Mouse (Mus musculus) intestine, embryonic 14.5 days (tissue): ENCODE data around the gene Ccm2l. TPM values are rescaled to one million over a fixed set of nuclear protein-coding genes. Genes with fewer than 3 reads are reported as not detected.

Experiments
- ATAC-seq: fragments of 200-750 bp; cut with Nextera tagmentation; replicated peaks from 2 replicates; pipeline ENCODE4 v1.8.0; 2017; ENCODE audit warnings: low read depth, moderate number of reproducible peaks, moderate TSS enrichment, moderate library complexity; ENCODE audit not compliant: low FRiP score, low TSS enrichment
- DNase-seq: peaks from one replicate; pipeline ENCODE4 v3.0.0-alpha.2; 2018; ENCODE audit warnings: low spot score
- H3K27ac ChIP-seq: fragments of 300-500 bp; sonication (generic); 2 replicates; pipeline ENCODE4 v1.5.1; 2014; ENCODE audit warnings: low read depth, mild to moderate bottlenecking, control low read depth
- H3K27me3 ChIP-seq: fragments of 300-500 bp; sonication (generic); replicated peaks from 2 replicates; pipeline ENCODE4 v1.6.1; 2014; ENCODE audit warnings: low read length, control low read depth; ENCODE audit not compliant: control insufficient read depth, insufficient read depth
- H3K36me3 ChIP-seq: fragments of 300-500 bp; sonication (generic); 2 replicates; pipeline ENCODE4 v1.6.1; 2014; ENCODE audit warnings: low read length, control low read depth; ENCODE audit not compliant: control insufficient read depth, insufficient read depth
- H3K4me1 ChIP-seq: fragments of 300-500 bp; sonication (generic); replicated peaks from 2 replicates; pipeline ENCODE4 v1.6.1; 2014; ENCODE audit warnings: low read length, control low read depth, mixed read lengths; ENCODE audit not compliant: control insufficient read depth, insufficient read depth
- H3K4me2 ChIP-seq: fragments of 300-500 bp; sonication (generic); 2 replicates; pipeline ENCODE4 v1.6.1; 2014; ENCODE audit warnings: low read length
- H3K4me3 ChIP-seq: fragments of 300-500 bp; sonication (generic); 2 replicates; pipeline ENCODE4 v1.5.1; 2014; ENCODE audit warnings: low read depth, low read length, control low read depth, mixed read lengths
- H3K9ac ChIP-seq: fragments of 300-500 bp; sonication (generic); 2 replicates; pipeline ENCODE4 v1.6.1; 2014; ENCODE audit warnings: mild to moderate bottlenecking, low read length
- H3K9me3 ChIP-seq: fragments of 300-500 bp; sonication (generic); 2 replicates; pipeline ENCODE4 v1.6.1; 2016; ENCODE audit warnings: low read length, control low read depth; ENCODE audit not compliant: control insufficient read depth
- WGBS: fragments of 180-500 bp; shearing (Covaris S2); extraction: QIAGEN DNeasy Blood & Tissue Kit; methylation state at CpG from one replicate; pipeline ENCODE4 v1.1.7; 2014; 5-methylcytosine and 5-hydroxymethylcytosine counted together
- polyA plus RNA-seq: library from polyadenylated mRNA; unstranded; fragments of >200 nt; fragmentation: Nextera tagmentation; extraction: Ambion mirVana; gene quantifications from 2 replicates; pipeline ENCODE4 v1.2.1, GENCODE M21; 2014

Gene Ccm2l
- polyA plus RNA-seq, 1 experiment from 2014 or later = 2.4 TPM

DNA sequence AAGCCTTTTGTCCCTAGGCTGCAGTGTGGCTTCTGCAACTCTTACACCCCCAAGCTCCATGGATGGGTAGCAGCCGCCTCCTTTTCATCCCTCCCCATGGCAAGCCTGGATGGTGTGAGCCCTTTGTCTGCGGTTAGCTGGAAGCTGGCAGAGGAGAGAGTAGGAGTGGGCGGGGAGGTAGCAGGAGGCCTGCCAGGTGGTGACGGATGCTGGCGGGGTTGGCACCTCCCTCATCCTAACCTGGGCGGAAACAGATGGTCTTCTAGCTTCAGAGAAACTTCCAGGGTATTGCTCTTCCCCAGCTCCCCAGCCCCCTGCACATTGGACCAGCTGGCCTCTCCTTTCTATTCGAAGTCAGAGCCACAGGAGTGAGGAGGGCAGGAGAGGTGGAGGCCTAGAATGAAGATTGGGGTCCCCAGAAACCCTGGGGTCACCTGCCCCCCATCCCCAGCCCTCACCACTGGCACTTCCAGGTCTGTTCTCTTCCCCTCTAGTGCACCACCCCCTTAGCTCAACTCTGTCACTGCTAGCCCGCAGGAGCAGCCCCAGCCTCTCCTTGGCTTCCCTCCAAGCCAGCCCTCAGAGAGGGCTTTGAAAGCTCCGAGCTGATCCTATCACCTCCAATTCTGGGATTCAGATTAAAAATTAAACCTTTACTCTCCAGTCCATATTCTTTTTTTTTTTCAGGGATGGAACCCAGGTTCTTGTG lies 16.3 kb upstream of the Ccm2l start:
- H3K9me3 ChIP-seq = no peaks in the 10 kb centered on the region
- no peak overlapping the region for H3K9ac ChIP-seq
- WGBS = 33% methylated on average over 9 of the region's 9 CpGs
- H3K27ac ChIP-seq = no peak overlapping the region
- H3K4me2 ChIP-seq = no peak overlapping the region
- no peak overlapping the region for H3K4me3 ChIP-seq
- H3K4me1 ChIP-seq = peaks cover 7% of the 10 kb centered on the region; the same call in 1 of the 2 replicates
- H3K36me3 ChIP-seq = no peaks in the 10 kb centered on the region
- ATAC-seq = no peak
- H3K27me3 ChIP-seq = peaks cover 42% of the 10 kb centered on the region
- DNase-seq = no peak

DNA sequence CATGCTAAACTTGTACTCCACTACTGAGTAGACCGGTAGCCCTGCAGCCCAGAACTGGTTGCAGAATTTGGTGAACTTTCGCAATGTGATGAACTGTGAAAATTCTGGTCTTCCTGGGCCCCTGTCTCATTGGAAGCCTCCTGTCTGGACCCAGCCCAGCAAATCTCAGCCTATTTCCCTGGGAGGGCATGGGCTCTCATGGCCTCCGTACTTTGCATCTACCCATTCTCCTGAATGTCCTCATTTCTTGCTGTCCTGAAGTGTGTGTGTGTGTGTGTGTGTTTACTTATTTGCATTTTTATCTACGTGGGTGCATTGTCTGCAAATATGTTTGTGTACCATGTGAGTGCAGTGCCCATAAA lies 15.8 kb upstream of the Ccm2l start:
- no peak for ATAC-seq
- Histone ChIP-seq H3K9me3 (no peaks in the 10 kb centered on the region), H3K27ac (no peak overlapping the region), H3K4me3 (no peak overlapping the region), H3K36me3 (no peaks in the 10 kb centered on the region), H3K4me1 (peaks cover 7% of the 10 kb centered on the region; the same call in 1 of the 2 replicates), H3K27me3 (peaks cover 44% of the 10 kb centered on the region), H3K9ac (no peak overlapping the region), H3K4me2 (no peak overlapping the region)
- no peak for DNase-seq
- 82% methylated on average over 4 of the region's 4 CpGs for WGBS

DNA sequence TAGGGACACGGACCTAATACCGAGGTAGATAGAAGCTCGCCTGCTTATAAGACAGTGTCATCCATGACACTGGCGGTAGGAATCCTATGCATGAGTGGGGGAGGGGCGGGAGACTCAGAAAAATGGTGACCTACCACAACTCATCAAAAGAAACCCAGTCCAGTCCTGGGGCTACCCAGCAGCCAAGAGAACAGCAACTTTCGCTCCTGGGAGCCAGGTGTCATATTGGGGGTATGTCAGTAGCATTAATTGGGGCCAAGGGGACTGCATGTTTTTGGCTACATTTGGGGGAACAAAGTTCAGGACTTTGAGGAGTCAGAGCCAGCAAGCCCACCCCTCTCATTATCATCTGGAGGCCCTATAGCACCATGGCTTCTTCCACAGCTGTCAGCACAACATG lies 14.7 kb upstream of the Ccm2l start:
- Histone ChIP-seq H3K9ac (no peak overlapping the region), H3K9me3 (no peaks in the 10 kb centered on the region), H3K4me2 (no peak overlapping the region), H3K27ac (no peak overlapping the region), H3K36me3 (no peaks in the 10 kb centered on the region), H3K27me3 (peaks cover 45% of the 10 kb centered on the region), H3K4me1 (peaks cover 2% of the 10 kb centered on the region; the same call in 1 of the 2 replicates), H3K4me3 (no peak overlapping the region)
- no peak for ATAC-seq
- WGBS = 76% methylated on average over 6 of the region's 6 CpGs
- DNase-seq = no peak

DNA sequence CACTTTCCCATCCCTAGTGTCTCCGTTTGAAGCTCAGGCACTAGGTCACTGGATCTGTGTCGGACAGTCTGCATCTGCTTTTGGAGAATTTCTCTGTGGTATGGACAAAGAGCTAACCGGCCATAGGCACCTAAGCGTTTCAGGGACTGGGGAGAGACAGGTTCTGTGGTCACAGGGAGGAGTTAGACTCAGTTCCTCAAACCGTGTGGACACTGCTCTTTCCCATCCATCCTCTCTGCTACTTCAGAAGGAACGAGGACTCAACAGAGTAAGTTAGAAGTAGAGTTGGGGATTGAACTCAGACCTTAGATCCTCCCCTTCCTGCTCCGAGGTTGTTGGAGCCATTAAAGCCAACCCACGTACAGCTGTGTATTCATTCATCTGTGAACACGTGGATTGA lies 14.2 kb upstream of the Ccm2l start:
- ATAC-seq (no peak), DNase-seq (no peak)
- Histone ChIP-seq H3K27ac (no peak overlapping the region), H3K4me2 (no peak overlapping the region), H3K36me3 (no peaks in the 10 kb centered on the region), H3K4me1 (no peaks in the 10 kb centered on the region), H3K4me3 (no peak overlapping the region), H3K9me3 (no peaks in the 10 kb centered on the region), H3K9ac (no peak overlapping the region), H3K27me3 (peaks cover 45% of the 10 kb centered on the region)
- 74% methylated on average over 9 of the region's 9 CpGs for WGBS

DNA sequence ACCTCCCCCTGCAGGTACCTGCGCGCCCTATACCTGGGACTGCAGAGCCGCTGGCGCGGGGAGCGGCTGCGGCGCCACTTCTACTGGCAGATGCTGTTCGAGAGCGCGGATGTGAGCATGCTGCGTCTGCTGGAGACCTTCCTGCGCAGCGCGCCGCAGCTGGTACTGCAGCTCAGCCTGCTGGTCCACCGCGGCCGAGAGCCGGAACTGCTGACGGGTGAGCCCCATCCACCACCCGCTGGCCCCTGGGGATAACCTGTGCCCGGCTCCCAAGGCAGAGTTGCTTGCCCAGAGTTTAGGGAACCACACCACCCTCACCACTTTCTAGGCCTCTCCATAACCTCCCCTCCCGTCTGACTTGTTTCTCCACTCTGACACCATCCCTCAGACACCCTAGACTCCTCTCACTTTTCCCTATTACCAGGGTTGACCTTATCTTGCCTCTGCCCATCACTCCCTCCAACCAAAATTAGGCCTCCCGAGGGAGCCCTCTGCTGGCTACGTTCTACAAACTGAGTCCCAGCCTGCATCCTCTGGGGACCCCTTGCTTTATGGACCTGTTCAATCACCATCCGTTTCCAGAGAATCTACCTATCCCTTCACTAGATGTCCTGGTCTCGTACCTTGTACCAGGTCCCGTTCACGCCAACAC lies 12.9 kb upstream of the Ccm2l start:
- DNase-seq (no peak), ATAC-seq (no peak)
- 6% methylated on average over 30 of the region's 30 CpGs for WGBS
- Histone ChIP-seq H3K4me1 (no peaks in the 10 kb centered on the region), H3K4me2 (no peak overlapping the region), H3K27me3 (peaks cover 45% of the 10 kb centered on the region), H3K4me3 (no peak overlapping the region), H3K36me3 (no peaks in the 10 kb centered on the region), H3K27ac (no peak overlapping the region), H3K9ac (no peak overlapping the region), H3K9me3 (no peaks in the 10 kb centered on the region)

DNA sequence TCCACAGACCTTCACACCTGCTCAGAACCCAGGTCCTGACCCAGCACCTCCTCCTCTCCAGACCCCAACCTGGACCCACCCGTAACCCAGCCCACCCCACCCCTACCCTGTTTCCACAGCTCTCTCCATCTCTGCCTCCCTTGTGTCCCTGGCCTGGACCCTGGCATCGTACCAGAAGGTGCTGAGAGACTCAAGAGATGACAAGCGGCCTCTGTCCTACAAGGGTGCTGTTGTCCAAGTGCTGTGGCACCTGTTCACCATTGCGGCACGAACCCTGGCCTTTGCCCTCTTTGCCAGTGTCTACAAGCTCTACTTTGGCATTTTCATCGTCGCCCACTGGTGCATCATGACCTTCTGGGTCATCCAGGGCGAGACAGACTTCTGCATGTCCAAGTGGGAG lies 11.9 kb upstream of the Ccm2l start:
- no peaks in the 10 kb centered on the region for H3K4me1 ChIP-seq
- H3K9me3 ChIP-seq = no peaks in the 10 kb centered on the region
- H3K4me3 ChIP-seq = no peak overlapping the region
- DNase-seq = no peak
- WGBS = 87% methylated on average over 8 of the region's 8 CpGs
- no peak overlapping the region for H3K27ac ChIP-seq
- no peak for ATAC-seq
- H3K9ac ChIP-seq = no peak overlapping the region
- no peak overlapping the region for H3K4me2 ChIP-seq
- no peaks in the 10 kb centered on the region for H3K36me3 ChIP-seq
- peaks cover 45% of the 10 kb centered on the region for H3K27me3 ChIP-seq

DNA sequence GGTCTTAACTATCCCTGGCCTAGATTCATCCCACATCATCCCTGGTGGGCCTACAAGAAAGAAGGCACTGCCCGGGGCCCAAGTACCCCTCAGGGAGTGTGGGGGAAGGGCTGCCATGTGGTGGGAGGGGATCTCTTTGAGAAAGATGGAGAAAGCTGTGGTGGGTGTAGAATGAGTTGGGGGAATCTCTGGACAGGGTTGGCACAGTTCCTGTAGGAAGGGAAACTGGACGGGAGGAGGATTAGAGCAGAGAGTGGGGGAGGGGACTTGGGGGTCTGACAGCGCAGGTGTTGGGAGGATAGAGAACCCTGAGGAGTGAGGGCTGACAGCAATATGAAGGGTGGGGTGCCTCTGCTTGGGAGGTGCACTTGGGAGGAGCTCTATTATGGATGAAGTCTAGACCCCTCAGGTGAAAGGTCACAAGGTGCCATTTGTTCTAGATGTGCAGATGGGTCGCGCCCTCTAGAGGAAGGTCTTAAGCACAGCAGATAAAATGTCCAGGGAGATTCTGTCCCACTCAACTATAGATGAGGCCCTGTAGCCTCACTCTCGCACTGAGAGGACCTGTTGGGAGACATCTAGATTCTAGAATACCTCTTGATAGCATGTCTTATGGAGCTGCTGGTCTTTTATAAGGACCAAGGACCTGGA lies 10.4 kb upstream of the Ccm2l start:
- Histone ChIP-seq H3K4me2 (no peak overlapping the region), H3K9ac (no peak overlapping the region), H3K4me3 (no peak overlapping the region), H3K36me3 (no peaks in the 10 kb centered on the region), H3K27me3 (peaks cover 40% of the 10 kb centered on the region), H3K9me3 (no peaks in the 10 kb centered on the region), H3K4me1 (no peaks in the 10 kb centered on the region), H3K27ac (no peak overlapping the region)
- 56% methylated on average over 6 of the region's 6 CpGs for WGBS
- no peak for DNase-seq
- no peak for ATAC-seq

DNA sequence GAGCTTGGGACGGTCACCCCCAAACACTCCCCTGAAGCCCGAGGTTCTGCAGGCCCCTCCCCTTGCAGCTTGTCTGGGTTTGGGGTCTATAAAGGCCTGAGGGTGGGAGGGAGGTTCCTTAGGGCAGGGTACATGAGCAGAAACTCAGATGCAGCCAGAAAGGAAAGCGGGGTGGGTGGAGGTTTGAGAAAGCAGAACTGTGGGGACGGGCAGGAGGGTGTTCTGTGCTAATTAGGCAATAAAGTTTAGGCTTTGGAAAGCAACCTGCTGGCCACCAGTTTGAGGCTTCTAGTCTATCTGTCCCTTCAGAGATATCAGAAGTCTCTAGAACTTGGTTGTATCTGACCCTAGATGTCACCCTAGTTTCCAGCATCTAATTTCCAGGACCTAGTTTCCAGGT lies 7.4 kb upstream of the Ccm2l start:
- Histone ChIP-seq H3K27me3 (peaks cover 14% of the 10 kb centered on the region), H3K36me3 (no peaks in the 10 kb centered on the region), H3K9me3 (no peaks in the 10 kb centered on the region), H3K4me2 (no peak overlapping the region), H3K9ac (no peak overlapping the region), H3K4me3 (no peak overlapping the region), H3K4me1 (no peaks in the 10 kb centered on the region), H3K27ac (no peak overlapping the region)
- DNase-seq (no peak), ATAC-seq (no peak)
- 61% methylated on average over 4 of the region's 4 CpGs for WGBS
